Mouse (Mus musculus) bone marrow macrophage, adult 2 months (primary cell): Measurements from ENCODE around the gene Nsg2.

ENCODE experiments used
- CTCF ChIP-seq: IDR thresholded peaks from 2 replicates; pipeline ENCODE4 v1.5.1; 2012; ENCODE audit warnings: low read depth, mild to moderate bottlenecking, low read length, moderate library complexity
- POLR2A ChIP-seq: IDR thresholded peaks from 2 replicates; pipeline ENCODE4 v1.6.1; 2012; ENCODE audit warnings: mild to moderate bottlenecking, low read depth, low read length, borderline replicate concordance

DNA sequence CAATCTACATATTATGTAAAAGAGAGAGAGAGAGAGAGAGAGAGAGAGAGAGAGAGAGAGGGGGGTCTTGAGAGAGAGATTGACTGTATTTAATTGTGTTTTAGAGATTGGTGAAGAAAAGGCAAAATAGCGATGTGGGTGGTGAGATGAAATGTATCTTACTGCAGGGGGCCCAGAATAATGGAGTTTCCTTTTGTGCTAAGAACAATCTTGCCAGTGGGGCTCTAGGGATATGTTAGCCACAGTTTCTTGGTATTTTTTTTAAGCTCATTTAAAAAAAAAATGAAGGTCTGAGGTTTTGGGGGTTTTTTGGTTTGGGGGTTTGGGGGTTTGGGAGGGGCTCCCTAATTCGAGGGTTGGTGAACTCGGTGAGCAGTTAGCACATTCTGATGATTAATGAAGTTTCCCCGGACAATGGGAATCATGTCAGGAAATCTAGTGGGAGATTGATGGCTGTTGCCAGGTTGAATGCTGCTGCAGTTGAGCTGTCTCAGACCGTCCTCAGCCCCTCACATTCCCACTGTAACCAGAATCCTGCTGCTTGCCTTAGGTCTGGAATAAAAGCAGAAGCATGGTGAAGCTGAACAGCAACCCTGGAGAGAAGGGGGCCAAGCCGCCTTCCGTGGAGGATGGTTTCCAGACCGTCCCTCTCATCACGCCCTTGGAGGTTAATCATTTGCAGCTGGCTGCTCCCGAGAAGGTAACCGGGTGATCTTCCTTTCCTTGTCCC lies 1.1 kb downstream of the Nsg2 start:
- no peak for TF ChIP-seq CTCF
- TF ChIP-seq POLR2A: no peak
